Mouse (Mus musculus) megakaryocyte-erythroid progenitor cell, adult 5-6 weeks (primary cell): ENCODE measurements at regions not wholly inside any gene's neighbourhood (a gene's known extent, or its start where the extent isn't known, plus 50 kb on each side); places are given as distances from the start of the nearest gene placed in this dataset.

Experiments used
- ATAC-seq: replicated peaks from 2 replicates; pipeline ENCODE4 v1.8.0; 2016; ENCODE audit warnings: mild to moderate bottlenecking, inconsistent platforms; ENCODE audit not compliant: severe bottlenecking, poor library complexity, low FRiP score, low TSS enrichment

DNA sequence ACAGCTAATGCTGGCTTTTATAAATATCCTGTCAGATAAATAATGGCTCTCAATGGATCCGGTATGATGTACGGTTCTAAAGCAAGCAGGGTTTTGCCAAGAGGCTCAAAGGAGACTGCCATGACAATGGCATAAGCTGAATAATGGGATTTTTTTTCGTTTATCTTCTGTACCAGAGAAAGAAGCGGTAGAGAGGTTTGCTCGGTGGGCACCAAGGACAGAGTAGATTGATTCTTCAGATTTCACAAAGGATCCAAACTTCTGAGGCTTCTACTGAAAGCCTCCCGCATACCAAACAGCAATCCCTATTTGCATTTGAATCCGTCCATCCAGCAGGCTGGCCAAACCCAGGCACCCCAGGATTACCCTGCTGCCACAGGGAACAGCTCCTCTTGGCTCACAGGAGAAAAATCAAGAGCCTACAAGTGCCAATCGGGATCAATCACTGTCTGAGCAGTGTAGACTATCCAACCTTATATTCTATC, 342.0 kb upstream of the Noct start:
- ATAC-seq, result no peak

DNA sequence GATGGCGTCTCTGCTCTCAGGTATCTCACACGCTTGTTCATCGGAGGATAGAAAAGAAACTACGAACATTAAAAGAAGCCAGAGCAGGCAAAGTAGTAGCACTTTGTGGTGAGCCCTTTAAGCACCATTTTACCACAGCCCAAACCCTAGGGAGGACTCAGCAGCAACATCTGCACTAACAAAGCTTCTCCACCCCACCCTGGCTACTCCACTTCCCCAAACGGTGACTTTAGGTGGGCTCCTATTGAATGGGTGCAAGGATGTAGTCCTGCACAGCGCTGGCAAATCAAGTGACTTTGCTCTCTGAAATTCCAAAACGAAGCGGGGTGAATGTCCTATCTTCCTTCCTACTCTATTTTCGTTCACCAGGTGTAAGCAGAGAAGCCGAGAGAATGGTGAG, 337.9 kb upstream of the Noct start:
- no peak for ATAC-seq

DNA sequence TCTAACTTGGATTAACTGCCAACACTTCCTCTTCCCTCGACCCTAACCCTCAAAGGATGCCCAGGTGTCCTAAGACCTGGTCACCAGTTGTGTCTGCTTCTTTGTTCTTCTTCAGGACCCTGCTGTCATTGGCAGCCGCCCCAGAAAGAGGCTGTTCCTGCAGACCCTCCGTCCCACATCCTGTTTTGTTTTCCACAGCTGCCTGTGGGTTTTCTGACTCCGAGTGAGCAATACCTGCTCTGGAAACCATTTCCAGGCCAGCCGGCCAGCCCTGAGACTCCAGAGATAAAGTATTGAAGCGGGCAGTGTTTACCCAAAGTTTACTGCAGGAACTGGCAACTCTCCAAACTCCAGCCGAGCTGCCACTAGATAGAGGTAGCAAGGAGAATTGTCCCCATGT, 337.2 kb upstream of the Noct start:
- ATAC-seq, result peak; percentile 44; the same call in 1 of the 2 replicates

DNA sequence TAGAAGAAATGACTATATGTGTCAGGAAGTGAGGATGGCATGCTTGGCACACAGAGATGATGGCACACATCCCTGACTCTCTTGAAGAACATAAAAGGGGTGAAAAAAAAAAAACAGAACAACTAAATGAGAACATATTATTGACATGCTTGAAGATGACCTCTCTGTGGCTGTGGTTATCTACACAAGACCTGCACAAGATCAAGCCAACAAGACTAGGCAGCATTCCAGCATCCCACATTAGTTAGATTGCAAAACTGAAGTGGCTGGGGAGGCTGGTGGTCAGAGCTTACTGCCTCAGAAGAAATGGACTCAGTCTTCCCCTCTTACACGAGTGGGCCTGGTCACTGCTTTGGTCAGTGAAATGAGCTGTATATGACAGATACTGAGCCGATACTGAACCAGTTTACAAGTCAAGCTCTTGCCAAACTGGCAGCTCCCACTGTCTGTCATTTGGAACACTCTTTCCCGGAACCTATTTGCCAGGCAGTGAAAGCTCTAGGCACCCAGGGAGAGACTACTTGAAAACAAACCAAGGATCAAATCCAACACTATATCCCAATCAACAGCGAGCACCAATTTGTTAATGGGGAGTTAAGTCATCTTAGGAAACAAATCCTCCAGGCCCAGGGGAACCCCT, 335.6 kb upstream of the Noct start:
- ATAC-seq, result no peak

DNA sequence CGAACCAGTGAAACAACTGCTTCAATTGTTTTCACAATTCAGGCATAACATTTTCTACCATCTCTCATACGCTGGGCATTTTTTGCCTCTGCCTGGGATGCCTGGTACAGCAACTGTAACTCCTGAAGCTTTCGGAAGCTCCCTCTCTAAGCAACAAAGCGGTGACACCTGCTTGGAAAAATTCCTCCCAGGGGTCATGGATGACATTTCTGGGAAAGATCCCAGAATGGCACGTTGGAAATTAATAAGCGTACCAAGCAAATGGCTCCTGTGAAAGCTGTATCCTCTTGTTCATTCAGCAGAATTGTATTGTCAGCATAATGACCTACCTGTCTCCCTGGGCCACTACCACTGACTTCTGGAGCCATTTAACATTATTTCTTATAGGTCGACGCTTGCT, 333.7 kb upstream of the Noct start:
- ATAC-seq, result no peak

DNA sequence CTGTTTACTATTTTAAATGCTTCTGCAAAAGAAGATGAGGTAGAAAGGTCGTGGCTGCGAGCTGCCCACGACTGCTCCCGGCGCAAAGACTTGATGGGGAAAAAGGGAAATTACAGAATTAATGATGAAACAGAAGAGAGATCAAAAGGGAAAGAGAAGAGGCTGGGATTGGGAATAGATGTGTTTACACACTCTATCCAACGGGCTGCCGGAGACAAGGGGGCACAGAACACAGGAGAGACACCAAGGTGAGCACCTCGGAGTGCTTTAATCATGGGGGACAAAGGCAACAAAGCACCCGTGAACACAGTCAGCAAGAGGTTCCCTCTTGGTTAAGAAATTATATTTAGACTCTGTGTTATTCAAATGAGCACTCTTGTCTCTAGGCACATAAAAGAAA, 326.1 kb upstream of the Noct start:
- no peak for ATAC-seq

DNA sequence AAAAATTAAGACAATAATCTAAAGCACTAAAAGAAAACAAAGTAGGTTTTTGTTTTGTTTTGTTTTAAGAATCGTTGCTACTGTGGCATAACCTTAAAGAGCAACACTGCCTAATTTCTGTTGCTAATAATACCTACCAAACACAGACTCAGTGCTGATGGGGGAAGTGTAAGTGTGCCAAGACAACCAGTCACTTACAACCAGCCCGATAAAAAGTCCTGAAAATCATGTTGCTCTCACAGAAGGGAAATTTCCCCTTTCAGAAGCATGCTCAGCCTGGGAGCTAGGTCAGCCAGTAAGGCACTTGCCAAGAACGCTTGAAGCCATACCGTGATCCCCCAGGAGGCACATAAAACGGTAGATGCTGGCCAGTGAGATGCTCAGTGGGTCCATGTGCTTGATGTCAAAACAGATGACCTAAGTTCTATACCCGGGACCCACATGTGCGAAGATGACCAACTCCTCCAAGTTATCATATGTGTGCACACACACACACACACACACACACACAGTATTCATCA, 324.4 kb upstream of the Noct start:
- ATAC-seq, result no peak

DNA sequence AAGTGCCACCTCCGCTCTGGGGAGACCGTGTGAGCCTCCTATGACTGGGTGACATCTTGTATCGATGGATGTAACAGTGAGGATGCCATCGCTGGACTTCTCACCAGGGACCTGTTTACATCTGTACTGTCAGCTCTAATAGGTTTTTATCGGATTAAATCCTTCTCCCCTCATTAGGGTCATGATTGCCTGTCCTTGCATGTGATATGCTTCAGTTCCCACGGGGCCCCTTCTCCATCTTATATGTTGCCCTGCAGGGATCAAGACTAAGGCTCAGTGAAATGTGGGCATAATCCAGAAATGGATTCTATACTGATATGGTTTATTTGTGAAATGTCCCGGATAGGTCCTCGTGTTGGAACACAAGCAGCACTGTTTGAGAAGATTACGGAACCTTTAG, 323.7 kb upstream of the Noct start:
- ATAC-seq, result no peak

DNA sequence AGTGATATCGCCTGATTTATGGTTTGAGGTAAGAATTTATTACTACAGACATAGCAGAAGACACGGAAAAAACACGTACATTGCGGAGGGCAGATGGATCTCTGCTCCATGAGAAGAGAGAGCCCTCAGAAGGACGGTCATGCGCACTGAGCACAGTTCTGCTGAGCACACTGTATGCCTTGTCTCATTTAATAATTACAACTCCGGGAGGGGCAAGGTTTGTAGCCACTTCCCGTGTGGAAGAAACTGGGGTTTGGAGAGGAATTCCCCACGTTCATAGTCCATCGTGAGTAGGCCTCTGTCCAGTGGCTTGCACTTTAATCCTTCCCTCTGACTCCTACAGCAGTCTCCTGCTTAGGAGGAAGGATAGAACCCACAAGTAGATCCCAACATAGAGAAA, 322.9 kb upstream of the Noct start:
- ATAC-seq, result no peak

DNA sequence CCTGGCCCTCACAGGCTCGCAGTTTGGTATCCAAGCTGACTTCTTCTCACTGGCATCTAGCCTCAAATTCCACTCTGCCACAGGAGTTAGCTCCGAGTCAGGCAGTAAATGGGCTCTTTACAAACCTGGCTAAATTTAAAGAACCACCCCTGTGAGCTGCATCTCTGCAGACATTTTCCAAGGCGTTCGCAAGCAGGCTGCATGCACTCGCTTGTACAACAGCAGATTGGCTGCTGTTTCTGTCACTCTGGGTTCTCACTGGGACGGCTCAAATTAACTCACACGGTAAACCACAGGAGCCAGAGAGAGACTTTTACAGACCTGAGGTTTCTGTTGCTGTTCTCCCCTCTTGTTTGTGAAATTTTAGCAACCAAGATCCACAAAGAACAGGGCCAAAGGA, 321.3 kb upstream of the Noct start:
- ATAC-seq, result no peak

DNA sequence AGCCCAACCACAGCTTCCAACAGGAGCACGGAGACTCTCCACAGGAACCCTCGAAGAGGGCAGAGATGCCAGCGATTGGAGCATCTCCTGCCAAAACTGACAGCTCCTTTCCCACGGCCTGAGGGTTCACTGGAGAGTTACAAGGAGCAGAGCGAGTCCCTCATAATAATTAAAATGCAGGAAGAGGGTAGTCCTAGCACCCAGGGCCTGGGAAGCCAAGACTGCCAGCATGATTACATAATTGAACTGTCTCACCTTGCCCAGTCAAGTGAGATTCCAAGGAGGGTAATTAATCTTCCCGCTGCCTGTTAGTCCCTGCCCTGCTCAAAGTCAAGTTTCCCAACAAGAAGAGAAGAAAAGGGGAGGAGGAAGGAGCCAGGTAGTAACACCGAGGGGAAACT, 319.5 kb upstream of the Noct start:
- ATAC-seq, result no peak

DNA sequence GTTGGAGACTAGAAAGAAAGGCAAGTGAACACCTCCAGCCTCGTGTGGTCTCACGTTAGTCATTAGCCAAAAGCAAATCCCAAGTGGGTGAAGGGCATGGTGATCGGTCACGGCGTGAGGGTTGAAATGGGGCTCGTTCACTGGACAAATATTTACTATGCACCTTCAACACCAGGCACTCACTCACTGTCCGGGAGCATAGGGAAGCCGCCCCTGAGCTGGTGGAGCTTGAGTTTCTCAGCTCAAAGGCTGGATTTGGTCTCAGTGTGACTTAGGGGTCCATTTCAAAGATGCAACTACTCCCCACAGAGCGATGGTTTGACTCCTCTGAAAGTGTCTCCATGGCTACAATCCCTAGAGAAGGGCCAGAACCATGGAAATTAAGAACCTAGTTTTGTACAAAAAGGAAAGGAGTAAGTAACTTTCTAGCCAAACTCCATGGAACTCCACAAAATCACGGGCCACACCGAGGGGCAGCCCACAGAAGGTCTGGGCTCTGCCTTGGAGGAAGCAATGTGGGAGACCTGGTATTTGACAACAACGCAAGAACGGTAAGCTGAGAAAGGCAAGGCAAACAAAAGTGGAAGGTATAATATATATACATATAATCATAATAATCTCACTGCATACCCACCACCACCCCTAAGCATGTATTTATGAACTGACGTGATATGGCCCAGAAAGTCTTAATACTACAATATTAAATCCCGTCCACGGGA, 318.8 kb upstream of the Noct start:
- ATAC-seq, result no peak

DNA sequence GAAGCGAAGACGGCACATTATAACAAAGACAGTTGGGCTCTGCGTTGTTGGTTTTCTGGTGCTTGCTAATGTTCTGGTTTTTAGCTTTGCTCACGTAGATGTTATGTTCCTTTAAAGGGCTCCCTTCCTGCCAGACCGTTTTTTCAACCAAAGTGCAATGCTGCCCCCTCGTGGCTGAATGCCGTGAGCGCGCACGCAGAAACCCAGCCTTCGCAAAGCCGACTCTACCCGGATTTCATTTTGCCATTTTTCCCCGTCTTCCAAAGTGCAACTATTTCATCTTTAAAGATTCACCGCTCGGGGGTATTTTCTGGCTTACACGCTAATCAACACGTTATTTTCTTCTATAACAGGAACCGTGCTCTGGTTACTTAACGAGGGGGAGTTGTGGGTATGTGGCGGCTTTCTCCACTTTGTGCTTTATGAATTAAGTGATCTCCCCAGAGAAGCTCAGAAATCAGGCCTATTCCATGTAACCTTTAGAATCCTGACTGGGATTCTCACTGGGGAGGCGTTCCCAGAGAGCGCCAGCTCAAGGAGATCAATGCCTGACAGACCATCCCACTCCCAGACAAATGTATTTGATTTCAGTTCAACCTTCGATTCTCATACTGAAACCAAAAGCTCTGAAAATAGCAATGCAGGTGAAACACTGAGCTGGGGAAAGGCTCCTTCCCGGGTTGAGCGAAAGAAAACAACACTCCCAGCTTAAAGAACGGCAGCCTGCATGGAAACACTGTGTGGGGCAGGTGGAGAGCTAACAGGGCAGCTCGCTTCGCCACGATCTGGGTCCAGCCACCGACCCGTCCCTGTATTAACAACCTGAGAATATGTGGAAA, 318.0 kb upstream of the Noct start:
- peak; percentile 87 for ATAC-seq

DNA sequence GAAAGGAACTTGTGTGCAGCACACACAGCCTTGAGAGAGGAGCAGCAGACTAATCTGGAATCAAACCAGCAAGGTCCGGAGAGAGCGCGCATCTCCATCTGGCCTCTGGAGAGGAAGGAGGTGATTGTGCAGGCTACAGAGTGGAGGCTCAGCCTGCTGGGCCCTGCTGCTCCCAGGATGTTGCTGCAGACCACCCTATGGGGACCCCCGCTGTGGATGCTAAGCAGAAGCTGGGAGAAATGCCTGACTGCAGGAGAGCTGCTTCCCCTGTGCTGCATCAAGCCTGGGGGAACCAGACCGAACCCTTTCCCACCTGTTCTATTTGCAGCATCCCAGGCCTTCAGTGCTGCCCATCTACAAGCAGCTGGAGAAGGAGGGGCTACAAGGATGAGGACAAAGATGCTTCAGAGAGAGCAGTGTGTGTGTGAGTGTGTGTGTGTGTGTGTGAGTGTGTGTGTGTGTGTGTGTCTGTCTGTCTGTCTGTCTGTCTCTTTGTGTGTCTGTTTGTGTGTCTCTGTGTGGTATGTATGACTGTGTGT, 311.2 kb upstream of the Noct start:
- ATAC-seq, result no peak

DNA sequence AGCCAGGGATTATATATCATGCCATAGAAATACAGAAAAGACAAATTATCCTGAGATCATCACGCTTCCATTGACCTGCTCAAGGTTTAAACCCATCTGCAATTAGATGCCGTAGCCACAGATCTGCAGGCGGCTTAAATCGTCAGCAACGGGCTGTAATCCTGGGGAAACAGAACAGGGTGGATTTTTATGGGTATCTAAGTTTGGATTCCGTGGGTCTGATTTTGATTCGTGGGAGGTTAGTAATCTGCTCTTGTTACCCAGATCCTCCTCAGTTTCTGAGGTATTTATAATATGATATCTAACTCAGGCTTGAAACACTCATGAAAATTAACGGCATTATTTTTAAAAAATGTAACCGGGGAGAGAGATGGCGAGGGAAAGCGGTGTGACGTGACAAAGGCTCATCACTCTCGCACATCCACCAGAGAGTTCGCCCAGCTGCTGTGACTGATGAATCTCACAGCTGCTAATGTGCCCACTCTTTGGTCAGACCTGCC, 309.3 kb upstream of the Noct start:
- no peak for ATAC-seq

DNA sequence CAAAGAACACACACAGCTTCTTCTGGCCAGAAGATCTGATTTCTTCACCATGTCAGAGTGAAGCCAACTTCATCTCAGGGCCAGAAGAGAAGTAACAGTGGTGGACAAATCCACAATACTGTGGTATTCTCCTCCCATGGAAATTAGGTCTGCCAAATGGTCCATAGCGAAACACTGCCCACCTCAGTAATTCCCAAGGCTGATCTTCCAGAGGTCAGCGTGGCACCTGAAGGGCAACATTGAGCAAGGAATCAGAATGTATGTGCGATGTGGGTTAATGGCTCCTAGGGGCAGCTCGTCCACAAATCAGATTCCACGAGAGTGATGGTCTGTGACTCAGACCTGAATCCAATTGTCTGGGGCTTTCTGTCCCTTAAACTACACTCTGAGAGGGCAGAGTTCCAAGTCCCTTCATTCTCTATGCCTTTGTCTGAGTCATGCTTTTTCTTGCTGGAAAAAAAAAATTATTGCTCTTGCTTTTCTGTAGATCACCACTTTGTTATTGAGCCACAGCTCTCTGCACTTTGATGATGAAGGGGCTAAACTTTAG, 307.9 kb upstream of the Noct start:
- no peak for ATAC-seq

DNA sequence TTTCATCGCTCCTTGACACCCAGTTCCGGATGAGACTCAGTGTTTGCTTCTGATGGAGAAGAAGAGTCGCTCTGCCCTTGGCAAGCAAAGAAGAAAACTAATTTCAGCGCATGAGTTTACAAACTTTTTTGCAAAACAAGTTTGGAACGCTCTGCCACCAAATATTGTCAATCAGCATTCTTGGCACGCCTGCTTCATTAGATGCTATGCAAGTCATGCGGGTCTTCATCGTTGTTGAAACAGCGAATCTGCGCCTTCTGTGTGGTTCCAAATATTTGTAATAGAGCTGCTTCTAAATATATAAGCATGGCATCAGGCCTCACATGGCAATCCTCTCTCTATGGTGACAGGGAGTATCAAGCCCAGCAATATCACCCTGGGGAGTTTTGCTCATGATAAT, 301.9 kb upstream of the Noct start:
- no peak for ATAC-seq

DNA sequence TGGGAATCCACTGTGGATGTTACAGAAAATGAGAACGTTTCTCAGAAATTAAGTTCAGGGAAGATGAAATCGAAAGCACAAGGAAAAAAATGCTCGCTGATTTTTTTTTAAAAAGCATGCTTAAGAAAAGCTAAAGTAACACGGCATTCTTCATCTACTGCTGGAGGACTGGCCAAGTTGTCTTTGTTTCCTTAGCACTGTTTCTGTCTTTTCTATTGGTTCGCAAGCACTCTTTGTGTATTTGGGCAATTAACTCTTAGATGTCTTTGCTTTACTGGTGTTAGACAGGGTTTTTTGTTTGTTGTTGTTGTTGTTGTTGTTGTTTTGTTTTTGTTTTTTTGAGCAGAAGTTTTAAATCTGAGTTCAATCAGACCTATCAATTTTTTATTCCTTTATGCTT, 301.4 kb upstream of the Noct start:
- ATAC-seq, result no peak

DNA sequence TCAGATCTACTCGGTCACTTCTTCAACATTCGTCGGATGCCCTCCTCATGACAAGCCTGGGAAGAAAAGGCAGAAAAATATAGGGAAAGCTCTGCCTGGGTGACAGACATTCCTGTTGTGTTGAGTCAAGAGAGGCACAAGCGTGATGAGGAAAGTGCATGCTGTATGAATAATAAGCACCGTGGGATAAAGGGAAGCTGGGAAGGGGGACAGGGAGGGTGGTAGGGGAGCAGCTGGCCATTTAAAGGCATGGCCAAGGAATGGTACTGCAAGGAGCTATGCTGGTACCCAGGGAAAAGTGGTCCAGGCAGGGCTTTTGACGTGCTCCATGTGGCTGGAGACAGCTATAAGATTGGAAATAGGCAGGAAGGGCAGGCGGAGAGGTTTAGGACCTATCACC, 300.9 kb upstream of the Noct start:
- no peak for ATAC-seq

DNA sequence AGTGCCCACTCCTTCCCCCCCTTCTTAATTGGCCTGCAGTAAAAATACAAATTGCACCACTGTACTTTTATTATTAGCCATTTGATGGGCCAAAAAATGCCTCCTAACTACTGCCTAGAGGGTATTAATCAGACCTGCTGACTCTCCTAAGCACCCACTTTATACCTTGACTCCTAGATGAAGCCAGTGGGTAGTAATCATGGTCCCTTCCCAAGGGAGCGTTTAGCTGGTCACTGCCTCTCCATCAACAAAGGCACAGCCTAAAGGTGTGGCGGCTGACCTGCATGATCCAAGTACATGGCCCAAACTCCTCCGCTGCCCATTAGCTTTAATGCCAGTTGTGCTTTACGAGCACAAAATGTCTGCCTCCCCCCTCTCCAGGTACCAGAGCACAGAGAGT, 296.9 kb upstream of the Noct start:
- no peak for ATAC-seq
